Mouse (Mus musculus) liver, postnatal 0 days (tissue): Measurements from ENCODE around the gene Chd2. TPM values are rescaled to one million over a fixed set of nuclear protein-coding genes. Genes with fewer than 3 reads are reported as not detected.
"Not testable (repeated sequence)": the region's sequence is repeated elsewhere in the genome, so short reads cannot be mapped to it uniquely, and the experiment has no call there.

Source experiments
- ATAC-seq: fragments of 200-750 bp; cut with Nextera tagmentation; 2 replicates; pipeline ENCODE4 v1.8.0; 2017; ENCODE audit warnings: mild to moderate bottlenecking, moderate library complexity
- DNase-seq: peaks from one replicate; pipeline ENCODE4 v3.0.0-alpha.2; 2016
- H3K27ac ChIP-seq: fragments of 300-500 bp; sonication (generic); 2 replicates; pipeline ENCODE4 v1.5.1; 2014; ENCODE audit warnings: antibody characterized with exemption, moderate library complexity, mild to moderate bottlenecking, low read depth
- H3K27me3 ChIP-seq: fragments of 300-500 bp; sonication (generic); 2 replicates; pipeline ENCODE4 v1.6.1; 2014; ENCODE audit warnings: low read length, control low read depth, mixed read lengths; ENCODE audit not compliant: insufficient read depth
- H3K36me3 ChIP-seq: fragments of 300-500 bp; sonication (generic); replicated peaks from 2 replicates; pipeline ENCODE4 v1.6.1; 2014; ENCODE audit warnings: mild to moderate bottlenecking, control low read depth, low read length, moderate library complexity, mixed read lengths; ENCODE audit not compliant: insufficient read depth
- H3K4me1 ChIP-seq: fragments of 300-500 bp; sonication (generic); 2 replicates; pipeline ENCODE4 v1.6.1; 2014; ENCODE audit warnings: antibody characterized with exemption, mild to moderate bottlenecking, control low read depth; ENCODE audit not compliant: insufficient read depth
- H3K4me2 ChIP-seq: fragments of 300-500 bp; sonication (generic); 2 replicates; pipeline ENCODE4 v1.6.1; 2014; ENCODE audit warnings: low read depth, mild to moderate bottlenecking, low read length, moderate library complexity, mixed read lengths
- H3K4me3 ChIP-seq: fragments of 300-500 bp; sonication (generic); 2 replicates; pipeline ENCODE4 v1.5.1; 2014; ENCODE audit warnings: low read depth, low read length
- H3K9ac ChIP-seq: fragments of 300-500 bp; sonication (generic); replicated peaks from 2 replicates; pipeline ENCODE4 v1.6.1; 2014; ENCODE audit warnings: mild to moderate bottlenecking, moderate library complexity
- H3K9me3 ChIP-seq: fragments of 300-500 bp; sonication (generic); 2 replicates; pipeline ENCODE4 v1.6.1; 2016; ENCODE audit warnings: mild to moderate bottlenecking, control low read depth, low read length, mixed read lengths
- CTCF ChIP-seq: sonication (generic); IDR thresholded peaks from 2 replicates; pipeline ENCODE4 v1.5.1; 2016; ENCODE audit warnings: antibody characterized with exemption, low read depth
- EP300 ChIP-seq: IDR thresholded peaks from 2 replicates; pipeline ENCODE4 v1.6.1; 2016; ENCODE audit warnings: antibody characterized with exemption, low read depth, mild to moderate bottlenecking
- WGBS: fragments of 180-500 bp; shearing (Covaris S2); extraction: QIAGEN DNeasy Blood & Tissue Kit; methylation state at CpG from one replicate; pipeline ENCODE4 v1.1.7; 2014; ENCODE audit not compliant: insufficient replicate concordance; 5-methylcytosine and 5-hydroxymethylcytosine counted together
- polyA plus RNA-seq: library from polyadenylated mRNA; unstranded; fragments of >200 nt; fragmentation: Nextera tagmentation; extraction: Ambion mirVana; gene quantifications from 2 replicates; pipeline ENCODE4 v1.2.1, GENCODE M21; 2015

Chd2 gene
- polyA plus RNA-seq, 1 experiment from 2014 or later = 17.2 TPM

- no peak for ATAC-seq
- no peak for DNase-seq
- TF ChIP-seq CTCF (no peak), EP300 (no peak)
- peaks cover 82% of the 10 kb centered on the region for H3K36me3 ChIP-seq
- WGBS = 91% methylated on average over 16 of the region's 16 CpGs
- no peak overlapping the region for H3K4me3 ChIP-seq
- peaks cover 6% of the 10 kb centered on the region; the same call in 1 of the 2 replicates for H3K4me1 ChIP-seq
- no peaks in the 10 kb centered on the region for H3K27me3 ChIP-seq
- H3K4me2 ChIP-seq = no peak overlapping the region
- H3K27ac ChIP-seq = 0 out of 2 replicates have a peak overlapping the region, but pooled peaks have one; percentile 16
- no peak overlapping the region for H3K9ac ChIP-seq
- H3K9me3 ChIP-seq = no peaks in the 10 kb centered on the region
These were observed 22.4 kb downstream of the Chd2 start for GRCm38 (mm10) chr7:73519060-73519796.

GRCm38 (mm10) chr7:73518373-73518980 lies 23.2 kb downstream of the Chd2 start:
- not testable (repeated sequence) for H3K4me3 ChIP-seq, H3K9me3 ChIP-seq, H3K9ac ChIP-seq, ATAC-seq, DNase-seq, H3K4me1 ChIP-seq, H3K27me3 ChIP-seq, H3K4me2 ChIP-seq
- WGBS = 73% methylated on average over 6 of the region's 6 CpGs
- 0 out of 2 replicates have a peak overlapping the region, but pooled peaks have one; percentile 2 for H3K27ac ChIP-seq
- H3K36me3 ChIP-seq = peaks cover 84% of the 10 kb centered on the region

GRCm38 (mm10) chr7:73517432-73518054 lies 24.1 kb downstream of the Chd2 start:
- DNase-seq (peak; percentile 40), ATAC-seq (peak; percentile 92)
- H3K9me3 ChIP-seq = no peaks in the 10 kb centered on the region
- H3K4me1 ChIP-seq = 0 out of 2 replicates have a peak, but pooled peaks cover 3% of the 10 kb centered on the region
- H3K9ac ChIP-seq = no peak overlapping the region
- peak overlapping the region; percentile 80 for H3K27ac ChIP-seq
- H3K36me3 ChIP-seq = peaks cover 80% of the 10 kb centered on the region
- 23% methylated on average over 1 of the region's 1 CpGs for WGBS
- no peaks in the 10 kb centered on the region for H3K27me3 ChIP-seq
- H3K4me3 ChIP-seq = no peak overlapping the region
- 0 out of 2 replicates have a peak overlapping the region, but pooled peaks have one; percentile 3 for H3K4me2 ChIP-seq
- TF ChIP-seq CTCF (no peak), EP300 (0 out of 2 replicates have a peak, but pooled peaks have one; percentile 25)

GRCm38 (mm10) chr7:73516820-73517219 lies 24.8 kb downstream of the Chd2 start:
- TF ChIP-seq CTCF (no peak), EP300 (no peak)
- Histone ChIP-seq H3K36me3 (peaks cover 81% of the 10 kb centered on the region), H3K9me3 (no peaks in the 10 kb centered on the region), H3K4me1 (0 out of 2 replicates have a peak, but pooled peaks cover 3% of the 10 kb centered on the region), H3K27ac (peak overlapping the region; percentile 80; the same call in 1 of the 2 replicates), H3K4me2 (no peak overlapping the region), H3K27me3 (no peaks in the 10 kb centered on the region), H3K4me3 (no peak overlapping the region), H3K9ac (0 out of 2 replicates have a peak overlapping the region, but pooled peaks have one; percentile 7)
- DNase-seq (no peak), ATAC-seq (no peak)
- 91% methylated on average over 5 of the region's 5 CpGs for WGBS

GRCm38 (mm10) chr7:73514560-73514959 lies 27.1 kb downstream of the Chd2 start:
- DNase-seq (no peak), ATAC-seq (no peak)
- Histone ChIP-seq H3K9me3 (no peaks in the 10 kb centered on the region), H3K4me2 (no peak overlapping the region), H3K9ac (no peak overlapping the region), H3K4me1 (0 out of 2 replicates have a peak, but pooled peaks cover 3% of the 10 kb centered on the region), H3K27ac (no peak overlapping the region), H3K27me3 (no peaks in the 10 kb centered on the region), H3K36me3 (peaks cover 81% of the 10 kb centered on the region), H3K4me3 (no peak overlapping the region)
- WGBS = 89% methylated on average over 4 of the region's 4 CpGs
- no peak for TF ChIP-seq CTCF
- no peak for TF ChIP-seq EP300

GRCm38 (mm10) chr7:73512422-73512821 lies 29.2 kb downstream of the Chd2 start:
- peaks cover 85% of the 10 kb centered on the region for H3K36me3 ChIP-seq
- no peak overlapping the region for H3K4me2 ChIP-seq
- H3K4me3 ChIP-seq = no peak overlapping the region
- no peak for DNase-seq
- 0 out of 2 replicates have a peak, but pooled peaks cover 3% of the 10 kb centered on the region for H3K4me1 ChIP-seq
- H3K27me3 ChIP-seq = no peaks in the 10 kb centered on the region
- no peaks in the 10 kb centered on the region for H3K9me3 ChIP-seq
- no peak for TF ChIP-seq CTCF
- no peak for TF ChIP-seq EP300
- 64% methylated on average over 2 of the region's 2 CpGs for WGBS
- ATAC-seq = no peak
- H3K9ac ChIP-seq = no peak overlapping the region
- H3K27ac ChIP-seq = no peak overlapping the region
